Mouse (Mus musculus): ENCODE measurements around the gene Eml1.
A peak's percentile ranks its signal among the peaks of the same experiment; 100 is the strongest.

Eml1 gene

DNA sequence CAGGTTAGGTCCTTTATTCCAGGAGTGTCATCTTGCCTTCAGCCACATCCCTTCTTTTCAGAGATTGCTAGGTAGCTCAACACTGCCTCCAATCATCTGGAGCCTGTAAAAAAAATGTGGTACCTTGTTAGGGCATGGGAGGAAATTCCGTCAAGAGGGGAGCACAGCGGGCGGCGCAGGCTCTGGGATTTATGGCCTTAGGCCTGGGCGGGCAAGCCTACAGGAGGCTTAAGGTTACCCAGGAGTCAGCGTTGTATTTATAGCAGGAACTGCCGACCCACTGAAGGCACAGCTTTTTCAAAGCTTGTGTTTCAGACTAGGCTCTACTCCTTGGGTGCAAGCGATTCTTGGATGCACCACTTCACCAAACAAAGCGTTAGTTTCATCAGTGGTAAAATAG, 2.9 kb downstream of the Eml1 start:
- DNase-seq (ENCODE audit: low spot score): no peak

GRCm38 (mm10) chr12:108374689-108375088, 3.9 kb downstream of the Eml1 start:
- DNase-seq (ENCODE audit: low spot score): no peak

- DNase-seq (ENCODE audit: low spot score): no peak
Observed at GRCm38 (mm10) chr12:108378379-108379133, 7.8 kb downstream of the Eml1 start.

DNA sequence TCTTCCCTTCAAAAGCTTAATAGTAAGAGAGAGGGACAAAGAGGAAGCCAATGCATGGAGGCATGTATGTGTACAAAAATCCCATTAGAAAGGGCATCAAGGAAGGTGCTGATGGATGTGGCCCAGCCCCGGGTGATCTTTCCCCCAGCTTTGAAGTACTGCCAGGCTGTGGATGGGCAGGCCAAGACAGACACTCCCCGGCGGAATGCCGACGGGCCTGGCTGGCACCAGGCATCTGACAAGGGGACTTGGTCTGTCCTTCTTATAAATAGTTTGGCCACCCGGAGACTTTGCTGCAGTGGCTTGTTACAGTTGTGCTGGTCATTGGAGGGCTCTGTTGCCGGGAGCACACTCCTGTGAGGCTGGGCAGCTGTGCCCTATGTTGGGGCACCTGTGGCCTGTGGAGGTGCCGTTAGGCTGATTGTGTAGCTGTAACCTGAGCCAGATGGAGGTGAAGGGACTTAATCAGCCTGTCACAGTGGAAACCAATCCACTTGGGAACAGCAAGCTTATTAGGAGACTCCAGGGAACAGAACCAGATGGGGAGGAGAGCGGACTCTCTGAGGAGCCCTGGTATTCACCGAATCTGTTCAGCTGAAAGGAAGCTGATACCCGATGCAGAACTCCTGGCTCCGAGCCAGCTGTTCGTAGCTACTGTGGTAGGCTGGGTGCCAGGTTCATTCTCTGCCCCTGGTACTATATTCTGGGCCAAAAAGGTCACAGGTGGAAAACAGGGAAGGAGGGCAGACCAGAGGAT, 15.9 kb downstream of the Eml1 start:
- no peak for DNase-seq (ENCODE audit: low spot score)

- DNase-seq (ENCODE audit: low spot score): no peak
Observed at GRCm38 (mm10) chr12:108389718-108390117, 19.0 kb downstream of the Eml1 start.

DNA sequence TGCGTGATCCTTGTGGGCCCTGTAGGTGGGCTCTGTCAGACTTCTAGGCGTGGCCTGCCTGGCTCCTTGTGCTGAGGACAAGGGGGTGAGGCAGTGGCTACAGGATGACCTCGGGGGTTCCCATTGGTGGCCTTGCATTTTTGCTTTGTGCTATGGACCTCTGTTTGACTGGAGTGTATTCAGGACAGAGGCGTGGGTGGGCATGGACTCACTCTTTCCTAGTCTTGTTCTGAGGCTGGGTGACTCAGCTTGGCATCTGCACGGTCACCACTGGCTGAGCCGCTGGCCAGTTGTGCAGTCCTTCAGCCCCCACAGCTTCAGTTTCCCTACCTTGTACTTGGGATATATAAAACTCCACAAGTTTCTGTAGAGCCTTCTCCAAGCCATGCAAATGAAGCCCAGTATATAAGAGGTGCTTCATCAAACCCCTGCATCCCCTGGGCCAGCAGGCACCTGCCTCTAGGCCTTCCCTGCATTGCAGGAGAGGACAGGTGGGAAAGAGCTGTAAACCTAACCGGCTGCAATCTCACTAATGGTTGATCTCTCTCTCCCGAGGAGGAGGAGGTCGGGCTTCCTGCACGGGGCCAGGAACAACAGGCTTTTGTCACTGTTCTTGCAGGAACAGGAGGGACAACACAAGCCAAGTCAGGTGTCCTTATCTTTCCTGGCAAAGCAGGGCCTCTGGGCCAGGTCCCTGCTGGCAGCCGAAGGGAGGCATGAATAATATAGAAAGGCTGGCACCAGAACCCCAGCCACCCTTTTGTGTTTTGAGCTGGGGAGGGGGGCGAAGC, 21.7 kb downstream of the Eml1 start:
- DNase-seq (ENCODE audit: low spot score): no peak

GRCm38 (mm10) chr12:108393082-108393481, 22.3 kb downstream of the Eml1 start:
- DNase-seq (ENCODE audit: low spot score): no peak

DNA sequence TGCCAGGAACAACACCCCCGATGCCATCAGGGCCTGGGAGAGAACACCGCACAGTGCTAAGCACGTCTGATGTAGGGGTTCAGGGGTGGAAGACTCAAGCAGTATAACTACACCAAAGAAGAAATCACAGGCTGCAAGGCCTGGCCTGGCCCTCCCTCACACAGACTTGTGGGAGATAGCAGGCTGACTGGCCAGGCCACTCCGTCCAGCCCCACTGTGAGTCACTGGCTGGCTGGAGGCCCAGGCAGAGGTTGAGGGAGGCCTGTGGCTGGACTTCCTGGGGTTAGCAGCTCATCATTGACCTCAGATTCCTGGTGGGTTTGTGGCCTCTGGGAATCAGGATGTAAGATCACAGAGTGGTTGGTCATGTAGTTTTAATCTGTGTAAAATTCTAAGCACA, 22.9 kb downstream of the Eml1 start:
- no peak for DNase-seq (ENCODE audit: low spot score)

DNA sequence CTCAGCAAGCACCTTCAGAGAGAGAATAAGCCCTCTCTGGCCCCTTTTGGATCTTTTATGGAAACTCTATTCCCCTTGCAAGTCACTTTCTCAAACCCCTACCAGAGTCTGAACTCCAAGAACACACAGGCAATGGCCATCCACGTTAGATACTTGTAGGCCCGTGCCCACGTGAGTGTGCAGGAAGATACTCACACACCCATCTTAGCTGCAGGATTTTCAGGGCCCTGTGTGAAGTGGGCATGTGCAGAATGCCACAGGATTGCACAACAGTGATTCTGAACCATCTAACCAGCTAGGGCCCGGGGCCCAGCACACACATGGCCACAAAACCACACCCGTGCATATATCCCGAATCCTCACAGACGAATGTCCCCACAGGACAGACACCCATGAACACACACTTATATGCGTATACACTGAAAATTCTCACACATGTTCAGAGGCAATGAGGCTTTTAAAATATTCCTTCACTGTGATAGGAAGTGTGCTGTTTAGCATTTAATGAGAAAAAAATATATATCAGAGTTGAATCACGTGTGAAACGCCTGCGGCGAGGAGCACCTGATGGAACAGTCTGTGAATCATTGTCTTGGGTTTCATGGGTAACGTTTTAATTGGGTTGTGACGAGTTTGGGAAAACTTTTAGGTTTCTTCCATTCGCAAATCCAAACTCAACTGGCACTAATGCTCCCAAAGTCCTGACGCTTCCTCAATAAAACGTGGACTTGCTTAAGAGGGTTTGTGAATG, 24.0 kb downstream of the Eml1 start:
- no peak for DNase-seq (ENCODE audit: low spot score)

- no peak for DNase-seq (ENCODE audit: low spot score)
Observed at GRCm38 (mm10) chr12:108395285-108395660, 24.5 kb downstream of the Eml1 start.

DNA sequence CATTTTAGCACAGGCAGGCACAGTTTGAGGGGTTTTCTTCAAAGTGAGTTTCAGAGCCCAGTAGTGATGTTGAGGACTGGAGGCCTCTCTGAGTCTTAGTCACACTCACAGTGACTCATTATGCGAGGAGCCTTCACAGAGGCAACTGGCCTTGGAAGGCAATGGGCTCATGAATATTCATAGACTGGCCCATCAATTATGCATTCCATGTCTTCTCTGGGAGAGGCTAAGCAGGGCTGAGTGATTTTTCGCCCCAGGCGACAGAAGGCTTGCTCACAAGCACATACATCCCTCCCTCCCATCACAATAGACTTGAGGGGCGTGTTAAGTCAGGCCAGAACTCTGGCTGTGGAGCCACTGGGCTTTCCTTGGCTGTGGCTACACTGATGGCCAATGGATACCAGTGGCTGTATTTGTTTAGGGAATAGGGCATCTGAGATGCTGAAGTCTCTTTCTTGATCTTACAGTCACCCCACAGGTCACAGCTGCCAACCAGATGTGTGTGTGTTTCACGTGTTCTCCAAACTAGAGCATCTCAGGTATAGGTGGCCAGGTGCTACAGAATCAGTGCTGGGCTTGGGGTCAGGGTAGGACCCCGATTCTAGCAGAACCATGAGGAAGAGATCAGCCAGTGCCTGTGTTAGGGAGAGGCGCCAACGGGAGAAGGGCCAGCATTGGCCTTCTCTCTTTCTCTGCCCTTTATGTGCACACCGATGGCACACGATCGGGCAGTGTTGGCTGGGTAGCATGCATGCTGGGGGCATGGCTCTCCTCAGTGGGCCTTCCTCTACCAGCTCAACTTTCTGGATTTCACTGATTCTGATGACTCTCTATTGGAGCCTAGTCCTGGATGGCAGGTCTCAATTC, 25.6 kb downstream of the Eml1 start:
- DNase-seq (ENCODE audit: low spot score): peak; percentile 73

DNA sequence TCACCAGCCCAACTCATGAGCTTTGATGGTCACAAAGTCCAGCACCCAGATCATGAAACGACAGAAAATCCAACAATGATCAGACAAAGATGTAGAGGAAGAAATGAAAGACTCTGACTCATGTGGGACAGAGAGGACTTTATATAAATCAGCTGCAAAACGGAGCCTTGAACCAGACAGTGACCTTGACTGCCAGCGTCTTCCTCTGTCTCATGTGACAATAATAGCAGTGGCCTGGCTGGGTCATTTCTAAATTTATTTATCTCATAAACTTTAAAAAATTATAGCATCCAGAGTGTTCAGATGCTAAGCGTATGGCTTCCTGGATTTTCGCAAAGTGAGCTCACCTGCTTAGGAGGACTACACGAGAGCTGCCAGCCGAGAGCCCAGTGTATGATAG, 27.9 kb downstream of the Eml1 start:
- DNase-seq (ENCODE audit: low spot score): no peak

DNA sequence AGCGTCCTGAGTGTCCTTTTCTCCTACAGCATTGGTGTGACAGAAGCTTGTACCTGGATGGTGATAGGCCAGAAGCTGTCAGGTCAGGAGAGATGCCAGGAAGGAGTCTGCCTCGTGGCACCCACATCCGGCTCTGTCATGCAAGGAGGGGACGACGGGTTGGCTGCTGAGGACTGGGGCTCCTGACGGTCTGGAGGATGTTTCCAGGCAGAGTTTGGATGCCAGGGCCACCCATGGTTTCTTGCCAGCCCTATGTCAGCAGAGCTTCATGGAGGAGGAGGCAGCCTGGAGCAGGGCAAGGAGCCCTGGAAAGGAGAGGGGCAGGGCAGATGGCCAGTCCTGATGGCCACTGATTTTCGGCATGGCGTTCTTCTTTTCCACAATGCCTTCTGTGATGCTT, 28.4 kb downstream of the Eml1 start:
- no peak for DNase-seq (ENCODE audit: low spot score)

DNA sequence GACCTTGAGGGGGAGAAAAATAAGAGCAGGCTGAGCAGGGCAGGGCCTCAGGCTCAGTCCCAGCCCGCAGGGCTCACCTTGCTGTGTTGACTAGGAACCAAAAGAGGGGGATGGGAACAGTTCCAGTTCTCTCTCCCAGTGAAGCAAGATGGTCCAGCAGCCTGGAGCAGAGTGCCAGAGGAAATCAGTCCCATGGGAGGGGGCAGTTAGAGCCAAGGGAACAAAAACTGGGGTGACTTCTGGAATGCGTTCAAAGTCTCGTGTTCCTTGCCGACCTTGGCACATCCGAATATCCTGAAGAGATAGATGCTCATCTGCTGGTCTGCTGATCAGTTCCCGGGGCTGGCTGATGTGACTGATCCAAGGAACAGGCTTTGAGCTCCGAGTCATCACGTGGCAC, 30.2 kb downstream of the Eml1 start:
- no peak for DNase-seq (ENCODE audit: low spot score)

DNA sequence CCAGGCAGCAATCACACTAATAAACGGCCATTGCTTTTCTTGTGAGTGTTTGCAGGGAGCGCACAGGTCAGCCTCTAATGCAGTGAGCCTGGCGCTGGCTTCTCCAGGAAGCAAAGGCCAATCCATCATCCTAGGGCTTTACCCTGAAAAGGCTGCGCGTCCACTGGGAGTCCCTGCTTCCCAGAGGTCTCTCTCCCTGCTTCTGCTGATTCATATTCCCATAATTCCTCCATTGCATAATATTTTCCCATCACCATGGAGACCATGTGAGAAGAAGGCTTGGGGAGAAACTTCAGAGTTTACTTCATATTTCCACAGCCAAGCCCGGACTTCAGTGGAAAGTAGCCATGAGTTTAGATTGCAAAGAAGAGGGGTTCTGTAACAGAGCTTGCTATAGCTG, 33.2 kb downstream of the Eml1 start:
- DNase-seq (ENCODE audit: low spot score): no peak

DNA sequence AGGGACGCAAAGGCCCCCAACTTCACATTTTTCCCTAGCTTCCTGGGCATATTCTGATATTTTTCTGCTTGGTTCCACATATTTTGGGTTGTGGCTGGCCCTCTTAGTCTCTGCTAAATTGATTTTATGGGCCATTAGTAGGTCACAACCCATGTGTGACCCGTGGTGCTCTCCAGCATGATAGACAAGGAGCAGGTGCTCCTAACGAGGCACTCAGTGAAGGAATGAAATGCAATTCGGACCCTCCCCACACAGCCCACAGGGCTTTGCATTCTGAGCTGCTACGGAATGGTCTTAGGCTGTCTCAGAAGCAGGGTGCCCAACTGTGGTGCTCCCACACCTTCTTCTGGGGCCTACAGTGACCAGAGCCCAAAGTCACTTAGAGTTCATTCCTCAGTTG, 38.3 kb downstream of the Eml1 start:
- DNase-seq (ENCODE audit: low spot score): no peak

GRCm38 (mm10) chr12:108410416-108411208, 39.9 kb downstream of the Eml1 start:
- no peak for DNase-seq (ENCODE audit: low spot score)

DNA sequence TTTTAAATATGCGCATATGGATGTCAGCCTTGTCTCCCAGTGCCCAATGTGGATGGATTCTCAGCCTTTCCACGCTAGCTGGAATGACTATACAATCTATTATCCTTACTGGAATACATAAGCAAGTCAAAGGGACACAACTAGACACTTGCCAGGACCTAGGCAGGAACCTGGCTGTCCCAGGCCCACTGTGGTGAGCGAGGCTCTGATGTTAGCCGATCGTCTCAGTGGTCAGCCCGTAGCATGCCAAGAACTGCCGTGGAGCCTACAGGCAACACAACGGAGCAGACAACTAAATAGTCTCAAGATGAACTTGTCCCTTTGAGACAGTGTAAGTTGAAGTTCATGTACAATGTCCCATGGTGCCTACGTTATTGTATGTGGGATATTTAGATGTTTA, 44.2 kb downstream of the Eml1 start:
- no peak for DNase-seq (ENCODE audit: low spot score)

DNA sequence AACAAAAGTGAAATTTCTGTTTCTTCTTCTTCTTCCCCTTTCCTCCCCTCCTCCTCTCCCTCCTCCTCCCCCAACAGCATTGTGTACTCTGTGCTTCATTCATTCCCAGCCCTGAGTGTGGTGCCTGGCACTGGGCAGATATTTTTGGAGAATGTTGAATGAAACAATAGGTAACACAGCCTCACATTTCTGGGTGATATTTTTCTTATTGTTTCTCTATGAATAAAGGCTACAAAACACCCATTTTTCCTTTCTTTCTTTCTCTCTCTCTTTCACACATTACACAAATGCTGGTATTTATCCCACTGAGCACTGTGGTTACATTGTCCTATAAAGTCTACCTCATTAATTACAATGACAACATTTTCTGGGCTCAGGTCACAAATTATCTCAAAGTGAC, 48.8 kb downstream of the Eml1 start:
- DNase-seq (ENCODE audit: low spot score): no peak

DNA sequence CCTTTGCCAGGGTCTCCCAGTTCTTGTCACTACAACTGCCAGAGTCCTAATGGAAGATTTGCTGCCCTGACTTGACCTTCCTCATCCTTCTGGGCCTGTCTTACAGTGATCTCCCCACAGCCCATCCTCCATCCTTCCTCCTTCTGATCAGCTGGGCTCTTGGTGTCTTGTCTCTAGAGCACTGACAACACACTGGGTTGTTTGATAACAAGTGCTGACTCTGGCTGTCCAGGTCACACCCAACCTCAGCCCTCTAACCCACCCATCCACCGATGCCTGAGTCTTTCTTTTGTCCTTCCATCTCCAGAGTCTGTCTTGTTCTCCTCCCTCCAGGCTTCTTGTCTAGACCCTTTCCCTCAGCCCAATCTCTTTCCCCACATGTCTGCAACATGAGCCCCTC, 50.7 kb downstream of the Eml1 start:
- no peak for DNase-seq (ENCODE audit: low spot score)

DNA sequence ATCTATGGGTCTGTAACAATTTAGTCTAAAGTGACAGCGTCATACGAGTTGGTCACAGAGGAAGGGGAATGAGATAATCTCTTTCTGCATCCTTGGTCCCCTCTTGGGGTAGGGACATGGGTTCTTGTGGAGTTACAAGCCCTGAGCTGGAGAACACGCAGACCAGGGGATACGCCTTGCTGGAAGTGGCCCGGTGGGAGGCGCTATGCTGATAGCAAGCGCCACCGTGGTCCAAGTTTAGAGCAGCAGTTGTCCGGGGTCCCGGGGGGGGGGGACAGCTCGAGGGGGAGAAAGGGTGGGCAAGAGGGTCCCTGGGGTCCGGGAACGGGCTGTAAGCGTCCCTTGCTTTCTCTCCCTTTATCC, 51.7 kb downstream of the Eml1 start:
- DNase-seq (ENCODE audit: low spot score): peak; percentile 58
